Mouse (Mus musculus): ENCODE measurements around the gene Zbtb38.

DNA sequence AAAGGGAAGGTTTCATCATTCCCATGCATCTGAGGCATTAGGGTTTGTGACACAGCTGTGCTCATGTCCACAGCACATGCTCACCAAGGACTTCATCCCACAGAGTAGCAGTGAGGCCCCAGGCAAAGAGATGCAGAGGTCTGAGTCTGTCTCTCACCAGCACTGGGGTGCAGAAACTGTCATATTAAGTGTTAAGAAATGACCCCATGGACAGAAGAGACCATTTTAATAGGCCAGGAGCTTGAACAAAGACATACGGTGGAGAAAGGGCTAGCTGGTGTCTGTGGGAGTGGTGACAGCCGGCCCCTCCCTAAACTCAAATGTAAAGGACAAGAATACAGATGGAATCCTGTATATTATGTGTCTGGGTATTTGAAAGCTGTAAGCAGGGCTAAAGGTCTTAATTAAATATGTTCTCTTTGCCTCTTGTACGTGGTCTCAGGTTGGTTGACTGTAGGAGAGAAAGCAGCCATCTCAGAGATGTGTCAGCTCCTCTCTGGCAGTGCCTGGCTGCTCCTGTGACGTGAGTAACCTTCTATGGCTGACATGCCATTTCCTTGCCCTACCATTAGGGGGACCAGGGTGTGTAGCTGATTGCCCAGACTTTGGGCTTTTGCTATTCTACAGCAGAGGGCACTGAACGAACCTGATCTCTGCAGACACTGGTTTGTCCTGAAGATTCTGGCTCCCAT, 77.4 kb downstream of the Zbtb38 start:
- peak; percentile 64 for TF ChIP-seq CTCF (conservative IDR thresholded peaks at IDR 0.05; ENCODE audit: low read length)
- no peak for TF ChIP-seq NANOG (IDR thresholded peaks at IDR 0.05; ENCODE audit: borderline replicate concordance, low read length)
- TF ChIP-seq POU5F1 (IDR thresholded peaks at IDR 0.05; ENCODE audit: borderline replicate concordance, low read length): no peak

All from E14TG2a.4 (cell line).